Mouse (Mus musculus) thymus, adult 2 months (tissue): ENCODE results near the gene Fgfr2. TPM values are rescaled to one million over a fixed set of nuclear protein-coding genes. Genes with fewer than 3 reads are reported as not detected.

ENCODE experiments used
- DNase-seq: peaks from one replicate; pipeline ENCODE4 v3.0.0; 2021
- H3K27ac ChIP-seq: fragments of 200-500 bp; 2 replicates; pipeline ENCODE4 v1.5.1; 2012; ENCODE audit warnings: low read length, control low read depth; ENCODE audit not compliant: control insufficient read depth, insufficient read depth
- H3K27me3 ChIP-seq: fragments of 200-500 bp; 2 replicates; pipeline ENCODE4 v1.6.1; 2012; ENCODE audit warnings: mild to moderate bottlenecking, low read length, moderate library complexity, mixed read lengths; ENCODE audit not compliant: control insufficient read depth, insufficient read depth
- H3K36me3 ChIP-seq: fragments of 200-500 bp; 2 replicates; pipeline ENCODE4 v1.6.1; 2012; ENCODE audit warnings: mild to moderate bottlenecking, low read length, moderate library complexity; ENCODE audit not compliant: control insufficient read depth, insufficient read depth
- H3K4me1 ChIP-seq: fragments of 200-500 bp; replicated peaks from 2 replicates; pipeline ENCODE4 v1.6.1; 2012; ENCODE audit warnings: low read length; ENCODE audit not compliant: control insufficient read depth, insufficient read depth
- H3K4me3 ChIP-seq: fragments of 200-500 bp; 2 replicates; pipeline ENCODE4 v1.5.1; 2012; ENCODE audit warnings: mild to moderate bottlenecking, low read length, control low read depth, moderate library complexity; ENCODE audit not compliant: control insufficient read depth, insufficient read depth
- CTCF ChIP-seq: fragments of 200-500 bp; IDR thresholded peaks from 2 replicates; pipeline ENCODE4 v1.5.1; 2012; ENCODE audit warnings: mild to moderate bottlenecking, control low read depth, low read length, moderate library complexity, borderline replicate concordance; ENCODE audit not compliant: control insufficient read depth, poor library complexity, insufficient read depth; ENCODE audit errors: extremely low read depth
- POLR2A ChIP-seq: fragments of 200-500 bp; IDR thresholded peaks from 2 replicates; pipeline ENCODE4 v1.6.1; 2012; ENCODE audit warnings: mild to moderate bottlenecking, low read length, control low read depth, moderate library complexity; ENCODE audit not compliant: control insufficient read depth, poor library complexity, insufficient read depth; ENCODE audit errors: extremely low read depth
- WGBS: fragments of 180-500 bp; shearing (Covaris S2); methylation state at CpG from one replicate; pipeline ENCODE4 v1.1.7; 2018; 5-methylcytosine and 5-hydroxymethylcytosine counted together
- polyA plus RNA-seq: library from polyadenylated mRNA; depleted of rRNA; stranded (reverse); fragments of >200 nt; gene quantifications from 2 replicates; pipeline ENCODE4 v1.2.3, GENCODE M21; 2012

The Fgfr2 gene
- polyA plus RNA-seq, 1 experiment: 12.1 TPM

DNA sequence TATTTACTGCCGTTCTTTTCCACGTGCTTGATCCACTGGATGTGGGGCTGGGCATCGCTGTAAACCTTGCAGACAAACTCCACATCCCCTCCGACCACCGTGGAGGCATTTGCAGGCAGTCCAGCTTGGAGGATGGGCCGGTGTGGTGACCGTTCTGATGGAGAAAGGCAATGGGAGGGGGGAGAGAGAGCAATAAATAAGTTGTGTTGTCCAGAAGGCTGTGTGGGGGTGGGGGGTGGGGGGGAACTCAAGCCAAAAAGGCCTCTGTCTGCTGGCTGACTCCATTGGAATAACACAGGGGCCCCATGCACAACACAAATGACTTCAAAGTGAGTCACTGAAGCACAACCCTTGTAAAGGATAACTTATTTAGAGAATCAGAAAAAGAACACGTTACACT is 2922.1 kb downstream of the Fgfr2 start:
- WGBS: 87% methylated on average over 8 of the region's 8 CpGs
- Histone ChIP-seq H3K27ac (no peak overlapping the region), H3K4me3 (no peak overlapping the region), H3K27me3 (no peaks in the 10 kb centered on the region), H3K36me3 (no peaks in the 10 kb centered on the region), H3K4me1 (no peaks in the 10 kb centered on the region)
- DNase-seq: no peak
- no peak for TF ChIP-seq POLR2A
- TF ChIP-seq CTCF: no peak

DNA sequence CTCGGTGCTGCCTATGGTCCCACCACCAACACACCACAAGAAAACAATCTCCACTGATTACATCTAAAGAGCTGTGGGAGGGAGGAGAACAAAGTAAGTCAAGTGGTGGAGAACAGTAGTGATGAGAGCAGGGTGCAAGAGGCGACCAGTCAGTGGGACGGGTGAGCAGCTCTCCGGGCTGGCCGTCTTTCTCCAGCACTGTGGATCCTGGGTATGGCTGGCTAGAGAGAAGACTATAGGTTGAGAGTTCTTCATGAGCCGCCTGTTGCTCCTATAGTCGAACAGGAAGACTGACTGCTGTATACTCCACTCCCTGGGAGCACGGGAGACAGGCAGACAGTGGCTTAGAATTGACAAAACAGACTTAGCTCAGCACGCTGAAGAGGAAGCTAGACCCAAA is 2923.2 kb downstream of the Fgfr2 start:
- TF ChIP-seq CTCF: no peak
- TF ChIP-seq POLR2A: no peak
- H3K4me1 ChIP-seq: no peaks in the 10 kb centered on the region
- 64% methylated on average over 9 of the region's 9 CpGs for WGBS
- no peak for DNase-seq
- no peak overlapping the region for H3K4me3 ChIP-seq
- H3K27ac ChIP-seq: no peak overlapping the region
- H3K27me3 ChIP-seq: no peaks in the 10 kb centered on the region
- no peaks in the 10 kb centered on the region for H3K36me3 ChIP-seq

DNA sequence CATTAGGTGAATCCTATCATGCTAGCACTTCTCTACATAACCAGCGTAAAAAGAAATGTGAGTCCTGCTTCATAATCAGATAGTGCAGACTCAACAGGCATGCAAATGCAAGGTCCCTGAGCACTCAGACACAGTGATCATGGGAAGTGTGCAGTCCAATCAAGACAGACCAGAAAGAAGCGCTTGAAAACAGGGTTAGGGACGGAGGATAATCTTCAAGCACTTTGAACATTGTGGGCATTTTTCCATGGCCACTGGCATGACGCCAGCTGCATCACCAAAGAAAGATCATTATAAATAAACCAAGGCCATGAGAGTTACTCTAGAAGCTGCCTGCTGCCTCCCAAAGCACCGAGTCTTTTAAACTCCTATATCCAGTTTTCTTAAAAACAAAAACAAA is 2923.8 kb downstream of the Fgfr2 start:
- no peak for TF ChIP-seq POLR2A
- no peak for TF ChIP-seq CTCF
- Histone ChIP-seq H3K4me1 (no peaks in the 10 kb centered on the region), H3K4me3 (no peak overlapping the region), H3K27ac (no peak overlapping the region), H3K36me3 (no peaks in the 10 kb centered on the region), H3K27me3 (no peaks in the 10 kb centered on the region)
- 90% methylated on average over 5 of the region's 5 CpGs for WGBS
- DNase-seq: no peak

DNA sequence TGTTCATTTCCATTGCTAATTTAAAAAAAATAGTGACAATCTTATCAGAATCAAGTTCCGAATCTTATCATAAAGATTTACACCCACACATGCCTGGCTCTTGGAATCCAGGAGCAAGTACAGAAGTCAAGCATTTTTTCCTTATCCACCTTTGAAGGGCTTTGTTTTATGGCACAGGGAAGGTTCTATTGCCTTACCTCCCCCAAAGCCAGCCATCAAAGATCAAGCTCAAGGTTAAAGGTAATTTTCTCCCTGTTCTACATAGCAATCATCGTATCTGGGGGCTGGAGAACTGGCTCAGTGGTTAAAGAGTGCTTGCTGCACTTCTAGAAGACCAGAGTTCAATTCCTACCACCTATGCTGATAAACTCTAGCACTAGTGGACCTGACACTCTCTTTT is 2928.1 kb downstream of the Fgfr2 start:
- H3K4me3 ChIP-seq: no peak overlapping the region
- no peak overlapping the region for H3K27ac ChIP-seq
- no peak for DNase-seq
- 82% methylated on average over 2 of the region's 2 CpGs for WGBS
- no peaks in the 10 kb centered on the region for H3K27me3 ChIP-seq
- H3K36me3 ChIP-seq: no peaks in the 10 kb centered on the region
- TF ChIP-seq CTCF (no peak), POLR2A (no peak)
- no peaks in the 10 kb centered on the region for H3K4me1 ChIP-seq

DNA sequence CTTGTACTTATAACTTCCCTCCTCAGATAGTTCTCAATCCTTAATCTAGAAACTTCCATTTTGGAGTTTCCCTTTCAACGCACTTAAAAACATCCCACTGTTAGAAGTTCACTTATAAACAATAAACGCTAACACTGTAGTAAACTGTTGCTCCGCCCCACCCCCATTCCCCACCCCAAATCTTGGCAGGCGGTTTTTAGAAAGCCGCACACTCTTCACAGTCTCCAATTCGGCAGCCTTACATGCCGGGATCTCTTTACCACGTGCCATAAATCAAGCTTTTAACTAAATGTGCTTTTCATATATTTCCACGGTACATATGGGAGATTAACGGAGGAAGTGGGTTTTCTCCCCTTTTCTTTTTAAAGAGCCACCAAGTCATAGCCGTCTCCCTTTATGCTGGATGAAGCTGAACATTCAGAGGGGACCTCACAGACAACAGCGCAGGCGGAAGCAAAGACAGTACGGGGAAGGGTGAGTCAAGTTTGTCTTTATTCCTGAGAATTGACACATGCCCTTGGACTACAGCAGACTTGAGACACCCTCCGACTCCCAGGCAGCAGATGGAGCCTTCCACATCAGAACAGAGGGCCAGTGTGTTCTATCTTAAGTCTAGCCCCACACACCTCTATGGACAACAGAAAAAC is 2932.7 kb downstream of the Fgfr2 start:
- Histone ChIP-seq H3K27me3 (no peaks in the 10 kb centered on the region), H3K27ac (no peak overlapping the region), H3K4me3 (no peak overlapping the region), H3K4me1 (no peaks in the 10 kb centered on the region), H3K36me3 (no peaks in the 10 kb centered on the region)
- no peak for DNase-seq
- TF ChIP-seq CTCF (no peak), POLR2A (no peak)
- WGBS: 38% methylated on average over 15 of the region's 15 CpGs

DNA sequence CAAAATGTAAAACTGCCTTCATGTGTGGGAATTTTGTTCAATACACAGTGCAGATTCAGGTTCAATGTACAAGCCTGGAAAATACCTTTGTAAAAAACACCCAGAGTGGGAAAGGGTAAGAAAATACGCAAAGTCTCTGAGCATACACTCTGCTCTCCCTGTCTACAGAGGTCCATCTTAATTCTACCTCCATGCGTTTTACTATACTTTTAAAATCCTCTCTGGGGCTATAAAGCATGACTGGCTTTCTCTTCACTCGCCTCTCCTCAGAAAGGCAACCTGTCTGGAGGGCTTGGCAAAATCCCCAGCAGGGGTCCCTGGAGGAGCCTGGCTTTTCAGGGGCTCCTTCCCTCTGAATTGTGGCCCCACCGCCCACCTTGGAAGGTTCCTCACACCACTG is 2933.2 kb downstream of the Fgfr2 start:
- H3K36me3 ChIP-seq: no peaks in the 10 kb centered on the region
- 67% methylated on average over 4 of the region's 4 CpGs for WGBS
- no peak for TF ChIP-seq CTCF
- no peak for TF ChIP-seq POLR2A
- no peaks in the 10 kb centered on the region for H3K27me3 ChIP-seq
- H3K27ac ChIP-seq: no peak overlapping the region
- no peaks in the 10 kb centered on the region for H3K4me1 ChIP-seq
- no peak for DNase-seq
- H3K4me3 ChIP-seq: no peak overlapping the region

DNA sequence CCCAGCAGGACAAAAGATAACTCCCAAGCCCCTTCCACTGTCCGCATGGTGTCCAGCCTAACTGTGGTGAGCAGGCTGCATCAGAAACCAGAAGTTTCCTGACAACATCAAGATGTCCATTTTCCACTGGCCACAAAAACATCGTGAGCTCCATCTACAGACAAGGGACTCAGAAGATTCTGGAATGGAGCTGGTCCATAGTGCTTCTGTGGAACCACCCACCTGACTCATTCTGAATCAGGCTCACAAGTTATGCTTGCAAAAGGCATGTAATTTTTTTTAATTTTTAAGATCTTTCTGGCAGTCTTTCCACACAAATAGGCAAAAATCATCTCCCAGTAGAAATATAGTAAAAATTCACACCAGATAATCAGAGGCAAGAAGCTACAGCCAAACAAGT is 2935.0 kb downstream of the Fgfr2 start:
- Histone ChIP-seq H3K27me3 (no peaks in the 10 kb centered on the region), H3K4me1 (no peaks in the 10 kb centered on the region), H3K36me3 (no peaks in the 10 kb centered on the region), H3K27ac (no peak overlapping the region), H3K4me3 (no peak overlapping the region)
- 90% methylated on average over 2 of the region's 2 CpGs for WGBS
- no peak for DNase-seq
- TF ChIP-seq POLR2A: no peak
- TF ChIP-seq CTCF: no peak
